Mouse (Mus musculus) intestine, postnatal 0 days (tissue): ENCODE measurements around the gene Csrnp1. TPM values are rescaled to one million over a fixed set of nuclear protein-coding genes. Genes with fewer than 3 reads are reported as not detected.

ENCODE experiments used
- ATAC-seq: fragments of 200-750 bp; cut with Nextera tagmentation; 2 replicates; pipeline ENCODE4 v1.8.0; 2017; ENCODE audit warnings: mild to moderate bottlenecking, moderate TSS enrichment, moderate library complexity
- H3K27ac ChIP-seq: fragments of 300-500 bp; sonication (generic); 2 replicates; pipeline ENCODE4 v1.5.1; 2014; ENCODE audit warnings: mild to moderate bottlenecking, low read depth, low read length, moderate library complexity
- H3K27me3 ChIP-seq: fragments of 300-500 bp; sonication (generic); replicated peaks from 2 replicates; pipeline ENCODE4 v1.6.1; 2014; ENCODE audit warnings: low read length, mixed read lengths; ENCODE audit not compliant: control insufficient read depth, insufficient read depth
- H3K36me3 ChIP-seq: fragments of 300-500 bp; sonication (generic); 2 replicates; pipeline ENCODE4 v1.6.1; 2014; ENCODE audit warnings: mild to moderate bottlenecking, moderate library complexity; ENCODE audit not compliant: control insufficient read depth, insufficient read depth
- H3K4me1 ChIP-seq: fragments of 300-500 bp; sonication (generic); replicated peaks from 2 replicates; pipeline ENCODE4 v1.6.1; 2014; ENCODE audit warnings: antibody characterized with exemption, low read length, mixed read lengths; ENCODE audit not compliant: control insufficient read depth, insufficient read depth
- H3K4me2 ChIP-seq: fragments of 300-500 bp; sonication (generic); replicated peaks from 2 replicates; pipeline ENCODE4 v1.6.1; 2014; ENCODE audit warnings: low read depth, mild to moderate bottlenecking, moderate library complexity
- H3K4me3 ChIP-seq: fragments of 300-500 bp; sonication (generic); 2 replicates; pipeline ENCODE4 v1.5.1; 2014; ENCODE audit warnings: low read depth, low read length
- H3K9ac ChIP-seq: fragments of 300-500 bp; sonication (generic); 2 replicates; pipeline ENCODE4 v1.6.1; 2014; ENCODE audit warnings: mild to moderate bottlenecking, low read depth, low read length
- H3K9me3 ChIP-seq: fragments of 300-500 bp; sonication (generic); 2 replicates; pipeline ENCODE4 v1.6.1; 2016; ENCODE audit warnings: mixed run types; ENCODE audit not compliant: control insufficient read depth
- CTCF ChIP-seq: sonication (generic); IDR thresholded peaks from 2 replicates; pipeline ENCODE4 v1.5.1; 2016; ENCODE audit warnings: low read depth, mild to moderate bottlenecking, control low read depth, antibody characterized with exemption, moderate library complexity
- WGBS: fragments of 180-500 bp; shearing (Covaris S2); extraction: QIAGEN DNeasy Blood & Tissue Kit; methylation state at CpG from one replicate; pipeline ENCODE4 v1.1.7; 2014; 5-methylcytosine and 5-hydroxymethylcytosine counted together
- polyA plus RNA-seq: library from polyadenylated mRNA; unstranded; fragments of >200 nt; fragmentation: Nextera tagmentation; extraction: Ambion mirVana; gene quantifications from 2 replicates; pipeline ENCODE4 v1.2.1, GENCODE M21; 2015

Gene Csrnp1
- polyA plus RNA-seq, 1 experiment from 2014 or later: 3.8 TPM

DNA sequence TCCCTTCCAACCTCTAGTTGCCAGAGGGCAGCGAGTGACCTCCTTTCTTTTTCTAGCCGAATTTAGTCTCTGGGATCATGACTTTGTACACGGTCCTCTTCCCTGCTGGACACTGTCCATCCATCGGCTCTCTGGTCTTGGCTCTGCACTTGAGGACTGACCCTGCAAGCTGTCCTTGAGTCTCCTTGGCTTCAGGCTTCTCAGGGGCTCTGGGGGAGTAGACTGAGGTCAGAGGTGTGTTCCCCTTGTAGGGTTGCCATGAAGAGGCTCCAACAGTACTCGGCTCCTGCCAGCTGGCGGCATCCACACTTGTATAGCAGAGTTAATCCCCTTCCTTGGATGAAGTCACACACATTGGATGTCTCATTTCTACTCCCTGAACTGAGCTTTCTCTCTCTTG lies 15.2 kb upstream of the Csrnp1 start:
- H3K27me3 ChIP-seq: no peaks in the 10 kb centered on the region
- no peak for TF ChIP-seq CTCF
- no peaks in the 10 kb centered on the region for H3K9me3 ChIP-seq
- no peak overlapping the region for H3K9ac ChIP-seq
- no peak overlapping the region for H3K27ac ChIP-seq
- no peak overlapping the region for H3K4me2 ChIP-seq
- H3K4me1 ChIP-seq: no peaks in the 10 kb centered on the region; the same call in none of the 2 replicates
- no peak overlapping the region for H3K4me3 ChIP-seq
- H3K36me3 ChIP-seq: no peaks in the 10 kb centered on the region
- ATAC-seq: no peak
- 68% methylated on average over 6 of the region's 6 CpGs for WGBS

GRCm38 (mm10) chr9:119998776-119999175 lies 14.3 kb upstream of the Csrnp1 start:
- Histone ChIP-seq H3K4me3 (no peak overlapping the region), H3K9ac (no peak overlapping the region), H3K27me3 (no peaks in the 10 kb centered on the region), H3K4me2 (no peak overlapping the region), H3K4me1 (no peaks in the 10 kb centered on the region; the same call in none of the 2 replicates), H3K36me3 (no peaks in the 10 kb centered on the region), H3K9me3 (no peaks in the 10 kb centered on the region), H3K27ac (no peak overlapping the region)
- no peak for TF ChIP-seq CTCF
- ATAC-seq: no peak
- 78% methylated on average over 1 of the region's 1 CpGs for WGBS

GRCm38 (mm10) chr9:119996080-119996479 lies 11.6 kb upstream of the Csrnp1 start:
- WGBS: 66% methylated on average over 4 of the region's 4 CpGs
- Histone ChIP-seq H3K4me3 (no peak overlapping the region), H3K36me3 (no peaks in the 10 kb centered on the region), H3K9me3 (no peaks in the 10 kb centered on the region), H3K4me1 (no peaks in the 10 kb centered on the region; the same call in 1 of the 2 replicates), H3K4me2 (no peak overlapping the region), H3K27ac (no peak overlapping the region), H3K9ac (no peak overlapping the region), H3K27me3 (no peaks in the 10 kb centered on the region)
- ATAC-seq: no peak
- TF ChIP-seq CTCF: no peak

- H3K9ac ChIP-seq: no peak overlapping the region
- H3K9me3 ChIP-seq: no peaks in the 10 kb centered on the region
- H3K4me1 ChIP-seq: no peaks in the 10 kb centered on the region
- no peak overlapping the region for H3K27ac ChIP-seq
- no peaks in the 10 kb centered on the region for H3K36me3 ChIP-seq
- no peak overlapping the region for H3K4me2 ChIP-seq
- ATAC-seq: peak; percentile 68
- no peak overlapping the region for H3K4me3 ChIP-seq
- H3K27me3 ChIP-seq: no peaks in the 10 kb centered on the region
- 45% methylated on average over 7 of the region's 7 CpGs for WGBS
- no peak for TF ChIP-seq CTCF
Measured at GRCm38 (mm10) chr9:119994207-119994606, 9.7 kb upstream of the Csrnp1 start.

DNA sequence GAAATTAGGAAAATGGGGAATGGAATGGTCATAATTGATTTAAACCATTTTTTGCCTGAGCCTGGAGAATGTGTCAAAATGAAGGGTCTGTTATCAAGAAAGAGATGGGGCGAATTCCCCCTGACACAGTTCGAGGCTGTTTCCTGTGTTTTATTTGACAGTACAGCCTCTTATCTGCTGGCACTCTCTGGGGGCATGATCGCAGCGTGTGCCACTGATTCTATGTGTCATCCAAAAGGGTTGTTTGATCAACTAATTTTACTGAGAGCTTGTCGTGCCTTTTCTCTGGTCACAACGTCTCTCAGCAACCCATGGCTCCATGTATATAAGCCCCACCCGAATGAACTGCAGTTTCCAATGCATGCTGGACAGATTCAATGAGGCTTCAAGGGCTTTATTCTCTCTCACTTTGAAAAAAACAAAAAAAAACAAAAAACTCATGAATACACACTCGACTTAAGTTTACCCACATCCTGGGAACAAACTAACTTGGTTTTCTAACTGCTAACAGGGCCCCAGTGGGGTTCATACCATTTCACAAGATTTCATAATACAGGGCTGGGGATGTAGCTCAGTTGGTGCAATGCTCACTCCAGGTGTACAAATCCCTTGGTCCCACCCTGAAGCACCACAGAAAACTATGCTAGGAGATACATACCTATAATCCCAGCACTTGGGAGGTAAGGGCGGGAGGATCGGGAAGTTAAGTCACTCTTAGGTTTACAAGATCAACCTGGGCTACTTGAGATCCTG lies 8.8 kb upstream of the Csrnp1 start:
- 54% methylated on average over 10 of the region's 10 CpGs for WGBS
- Histone ChIP-seq H3K9ac (no peak overlapping the region), H3K36me3 (no peaks in the 10 kb centered on the region), H3K4me3 (no peak overlapping the region), H3K27me3 (no peaks in the 10 kb centered on the region), H3K9me3 (no peaks in the 10 kb centered on the region), H3K27ac (no peak overlapping the region), H3K4me2 (no peak overlapping the region), H3K4me1 (no peaks in the 10 kb centered on the region)
- no peak for TF ChIP-seq CTCF
- no peak for ATAC-seq

GRCm38 (mm10) chr9:119991310-119991709 lies 6.9 kb upstream of the Csrnp1 start:
- H3K36me3 ChIP-seq: no peaks in the 10 kb centered on the region
- no peaks in the 10 kb centered on the region for H3K4me1 ChIP-seq
- no peak overlapping the region for H3K9ac ChIP-seq
- no peaks in the 10 kb centered on the region for H3K9me3 ChIP-seq
- no peak overlapping the region for H3K4me2 ChIP-seq
- no peaks in the 10 kb centered on the region for H3K27me3 ChIP-seq
- no peak overlapping the region for H3K27ac ChIP-seq
- no peak for ATAC-seq
- H3K4me3 ChIP-seq: no peak overlapping the region
- WGBS: 43% methylated on average over 5 of the region's 5 CpGs
- no peak for TF ChIP-seq CTCF

DNA sequence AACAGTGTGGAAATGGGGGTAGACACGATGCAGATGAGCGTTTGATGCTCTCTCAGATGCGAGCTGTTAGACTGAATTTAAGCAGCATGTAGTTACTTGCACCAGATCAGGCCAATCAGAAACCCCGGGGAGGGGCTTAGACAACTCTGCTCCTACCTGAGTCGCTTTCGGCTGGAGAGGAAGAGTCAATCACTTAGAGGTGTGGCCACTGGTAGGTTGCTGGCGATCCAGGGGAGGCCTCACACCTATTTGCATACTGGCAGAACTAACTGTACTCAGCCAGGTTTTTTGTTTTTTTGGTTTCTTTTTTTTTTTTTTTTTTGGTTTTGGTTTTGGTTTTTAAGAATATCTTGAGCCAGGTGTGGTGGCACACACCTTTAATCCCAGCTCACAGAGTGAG lies 3.8 kb upstream of the Csrnp1 start:
- H3K9ac ChIP-seq: no peak overlapping the region
- H3K9me3 ChIP-seq: no peaks in the 10 kb centered on the region
- no peaks in the 10 kb centered on the region for H3K36me3 ChIP-seq
- H3K27ac ChIP-seq: no peak overlapping the region
- H3K4me1 ChIP-seq: no peaks in the 10 kb centered on the region
- no peak for ATAC-seq
- H3K4me2 ChIP-seq: no peak overlapping the region
- no peak overlapping the region for H3K4me3 ChIP-seq
- WGBS: 54% methylated on average over 7 of the region's 7 CpGs
- TF ChIP-seq CTCF: no peak
- H3K27me3 ChIP-seq: no peaks in the 10 kb centered on the region
